Mouse (Mus musculus) left cerebral cortex, postnatal 4 days (tissue): ENCODE data around the gene Fscn3. TPM values are rescaled to one million over a fixed set of nuclear protein-coding genes. Genes with fewer than 3 reads are reported as not detected.
A peak's percentile ranks its signal among the peaks of the same experiment; 100 is the strongest.

Experiments
- DNase-seq: peaks from one replicate; pipeline ENCODE4 v3.0.0-alpha.2; 2022
- intact Hi-C: fragments of 180-260 bp; cut with DNase I; formaldehyde crosslinking; loops from one replicate; pipeline ENCODE4 v1.15.1; 2025
- total RNA-seq, 2 experiments: library from RNA; stranded (reverse); gene quantifications; 2 replicates each; pipeline ENCODE4 v1.2.3; 2021

Gene Fscn3
- under 1 TPM in 1 of 2 experiments, not detected in 1; 0.36 TPM for total RNA-seq

DNA sequence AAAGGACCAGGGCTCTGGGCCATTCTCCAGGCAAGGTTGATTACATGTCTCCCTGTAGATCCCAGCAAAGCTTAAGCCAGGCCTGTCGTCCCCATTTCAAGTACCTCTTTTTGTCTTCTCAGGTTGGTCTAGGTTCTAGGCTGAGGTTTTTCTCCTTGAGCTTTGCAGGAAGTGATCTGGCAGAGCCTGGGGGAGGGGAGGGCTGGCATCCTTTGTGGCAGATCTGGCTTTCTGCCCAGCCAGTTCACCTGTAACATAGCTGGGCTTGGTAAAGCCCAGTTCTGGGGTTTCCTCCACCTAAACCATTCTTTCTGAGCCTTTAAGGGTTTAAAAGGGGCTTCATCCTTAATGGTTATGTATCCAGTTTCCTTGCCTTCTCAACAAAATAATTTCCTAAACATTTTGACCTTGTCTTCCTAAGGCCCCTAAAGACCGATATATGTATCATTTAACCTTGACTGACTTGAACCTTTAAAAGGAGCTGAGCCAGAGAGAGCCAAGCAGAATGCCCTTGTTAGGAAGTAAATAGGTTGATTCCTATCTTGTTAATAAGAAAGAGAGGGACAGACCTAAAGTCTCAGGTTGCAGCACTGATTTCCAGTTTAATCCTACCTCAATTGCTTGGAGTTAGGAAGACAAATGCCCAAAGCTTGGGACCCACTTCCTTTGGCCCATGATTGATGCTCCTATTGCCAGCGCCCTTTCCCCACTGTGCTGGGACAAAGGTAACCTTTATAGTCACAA is at the start of gene Fscn3:
Gene Fscn3 (plus strand): TSS at position 694 of the 744 bp plus-strand sequence.
- intact Hi-C loops = no loop called here
- DNase-seq = no peak

DNA sequence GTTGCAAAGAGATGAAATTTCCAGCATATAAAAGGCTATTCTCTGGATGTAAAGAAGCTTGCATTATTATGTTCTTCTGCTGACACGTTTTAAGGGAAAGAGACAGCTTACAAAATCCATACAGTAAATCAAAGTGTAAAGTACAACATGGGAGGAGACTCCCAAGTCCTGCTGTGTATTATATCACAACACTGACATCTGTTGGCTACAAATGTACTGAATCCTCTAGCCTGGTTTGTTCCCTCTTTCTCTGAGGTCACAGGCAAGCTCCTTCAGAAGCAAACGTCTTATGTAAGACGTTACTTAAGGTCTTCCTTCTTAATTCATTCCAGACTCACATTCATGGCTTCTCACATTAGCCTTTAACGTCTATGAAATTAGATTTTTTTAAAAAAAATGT is 45.6 kb upstream of the Fscn3 start:
- intact Hi-C loops = no loop called here
- no peak for DNase-seq

DNA sequence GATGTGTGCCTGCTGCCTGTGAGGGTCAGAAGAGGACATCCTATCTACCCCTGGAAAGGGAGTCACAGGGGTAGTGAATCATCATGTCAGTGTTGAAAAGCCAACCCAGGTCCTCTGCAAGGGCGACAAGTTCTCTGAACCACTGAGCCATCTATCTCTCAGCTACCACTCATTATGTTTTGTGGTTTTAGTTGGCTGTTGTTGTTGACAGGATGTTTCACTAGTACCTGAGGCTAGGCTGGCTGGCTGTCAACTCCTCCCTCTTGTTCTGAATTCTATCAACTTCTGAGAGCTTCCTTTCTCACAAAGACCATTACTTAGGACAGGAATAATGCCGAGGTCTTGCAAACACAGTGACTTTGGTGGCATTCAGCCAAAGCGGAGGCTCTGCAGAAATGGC is 42.4 kb upstream of the Fscn3 start:
- intact Hi-C loops = no loop called here
- no peak for DNase-seq

- no peak for DNase-seq
- intact Hi-C loops = no loop called here
Measured at GRCm38 (mm10) chr6:28389038-28389437, 38.6 kb upstream of the Fscn3 start.

DNA sequence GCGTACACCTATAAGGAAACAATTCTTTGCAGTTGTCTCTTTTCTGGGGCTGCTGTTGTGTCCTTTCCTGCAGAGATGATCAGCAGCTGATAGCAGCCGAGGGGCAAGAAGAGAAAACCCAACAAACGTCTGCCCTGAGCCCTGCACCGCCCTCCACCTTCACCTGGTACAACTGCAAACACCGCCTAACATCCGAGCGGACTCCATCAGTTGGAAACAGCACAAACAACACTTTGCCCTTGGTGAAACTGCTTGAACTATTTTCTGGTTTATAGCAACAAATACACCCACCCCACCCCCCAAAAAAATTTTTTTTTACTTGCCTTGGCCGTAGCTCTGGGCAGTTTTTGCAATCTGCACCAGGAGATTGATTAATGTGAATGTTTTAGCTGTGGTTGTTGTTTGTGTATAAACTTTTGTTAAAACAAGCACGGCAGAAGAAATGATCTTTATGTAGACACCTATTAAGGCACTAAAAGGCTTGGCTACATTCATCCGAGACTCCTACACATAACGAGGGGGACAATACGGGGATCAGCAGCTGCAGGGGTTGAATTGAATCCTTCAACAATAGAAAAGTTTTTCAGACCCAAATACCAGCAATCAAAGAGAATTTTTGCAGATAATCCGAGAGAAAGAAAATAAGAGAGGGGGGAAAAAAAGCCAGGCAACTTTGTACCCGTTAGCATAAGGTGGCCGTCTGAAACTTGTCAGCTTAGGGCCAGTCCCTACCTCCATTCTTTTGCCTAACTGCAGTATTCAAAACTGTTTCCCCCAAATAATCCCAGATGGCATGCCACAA is 31.3 kb upstream of the Fscn3 start:
- intact Hi-C loops = loop anchor here (10.0 kb wide), 1 partner anchor 131 kb away; no protein-coding TSS in a partner anchor
- DNase-seq = no peak

GRCm38 (mm10) chr6:28396853-28397457 is 30.6 kb upstream of the Fscn3 start:
- intact Hi-C loops = loop anchor here (10.0 kb wide), 1 partner anchor 132 kb away; no protein-coding TSS in a partner anchor
- DNase-seq = no peak

DNA sequence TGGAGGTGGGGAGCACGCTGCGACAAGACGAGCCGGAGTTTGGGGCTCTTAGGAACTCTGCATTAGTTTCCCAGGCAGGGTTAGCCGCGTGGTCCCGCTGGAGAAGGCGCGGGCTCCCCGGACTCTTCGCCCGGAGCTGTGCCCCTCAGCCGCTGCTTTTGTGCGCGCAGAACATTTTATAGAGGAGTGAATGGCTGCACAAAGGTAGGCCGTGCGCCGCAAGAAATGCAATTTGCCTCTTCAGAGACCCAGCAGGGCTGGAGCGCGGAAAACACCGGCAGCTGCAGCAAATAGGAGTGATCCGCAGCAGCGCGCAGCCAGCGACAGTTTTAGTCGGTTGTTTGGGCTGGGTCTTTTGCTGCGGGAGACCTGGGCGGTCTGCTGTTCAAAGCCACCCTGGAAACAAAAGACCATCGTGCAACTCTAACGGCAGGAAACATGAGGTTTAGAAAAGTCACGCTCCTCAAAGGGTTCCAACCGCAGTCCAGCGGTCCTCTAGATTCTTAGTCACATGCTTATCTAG is 29.8 kb upstream of the Fscn3 start, which contains the start of gene Zfp800:
Gene Zfp800 (minus strand): TSS at position 325 of the 523 bp plus-strand sequence.
- peak; percentile 33 for DNase-seq
- intact Hi-C loops = loop anchor here (10.0 kb wide), 1 partner anchor 133 kb away; no protein-coding TSS in a partner anchor

DNA sequence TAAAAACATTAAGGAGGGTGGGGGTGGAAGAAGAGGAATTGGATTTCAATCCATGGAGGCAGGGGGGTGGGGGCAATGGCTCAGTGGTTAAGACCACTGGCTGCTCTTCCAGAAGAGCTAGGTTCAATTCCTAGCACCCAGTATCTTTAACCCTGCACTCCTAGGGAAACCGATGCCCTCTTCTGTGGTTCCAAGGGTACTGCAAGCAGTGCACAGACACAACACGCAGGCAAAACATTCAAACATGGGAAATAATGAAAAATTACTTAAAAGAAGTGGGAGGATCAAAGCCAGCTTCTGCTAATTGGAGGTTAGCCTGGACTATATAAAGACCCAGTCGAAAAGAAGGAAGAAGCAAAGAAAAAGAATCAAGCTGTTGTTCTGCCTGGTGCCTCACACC is 28.9 kb upstream of the Fscn3 start:
- intact Hi-C loops = loop anchor here (10.0 kb wide), 1 partner anchor 134 kb away; no protein-coding TSS in a partner anchor
- DNase-seq = no peak

GRCm38 (mm10) chr6:28399791-28400190 is 27.8 kb upstream of the Fscn3 start:
- intact Hi-C loops = loop anchor here (10.0 kb wide), 1 partner anchor 135 kb away; no protein-coding TSS in a partner anchor

GRCm38 (mm10) chr6:28410053-28410452 is 17.5 kb upstream of the Fscn3 start:
- intact Hi-C loops = no loop called here
- no peak for DNase-seq

More at GRCm38 (mm10) chr6:28399791-28400190, 27.8 kb upstream of the Fscn3 start:
- no peak for DNase-seq

- DNase-seq = no peak
- intact Hi-C loops = no loop called here
Measured at GRCm38 (mm10) chr6:28411236-28411635, 16.4 kb upstream of the Fscn3 start.

DNA sequence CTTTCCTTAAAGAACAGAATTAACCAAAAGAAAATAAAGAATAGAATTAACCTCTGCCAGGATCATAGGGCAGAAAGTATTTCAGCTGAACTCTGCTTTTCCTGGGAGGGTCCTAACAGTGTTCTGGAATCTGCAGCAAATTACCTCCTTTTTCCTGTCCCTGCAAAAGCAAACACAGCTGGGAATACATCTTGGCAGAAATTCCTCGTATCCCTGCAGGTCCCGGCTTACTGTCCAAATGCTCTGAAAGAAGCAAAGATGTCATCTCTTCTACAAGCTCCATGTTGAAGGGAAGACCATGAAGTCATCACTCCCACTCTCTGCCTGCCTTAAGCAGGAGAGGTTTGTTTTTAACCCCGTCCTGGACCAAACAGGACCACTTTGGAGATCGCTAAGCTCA is 10.6 kb upstream of the Fscn3 start:
- intact Hi-C loops = no loop called here
- no peak for DNase-seq

DNA sequence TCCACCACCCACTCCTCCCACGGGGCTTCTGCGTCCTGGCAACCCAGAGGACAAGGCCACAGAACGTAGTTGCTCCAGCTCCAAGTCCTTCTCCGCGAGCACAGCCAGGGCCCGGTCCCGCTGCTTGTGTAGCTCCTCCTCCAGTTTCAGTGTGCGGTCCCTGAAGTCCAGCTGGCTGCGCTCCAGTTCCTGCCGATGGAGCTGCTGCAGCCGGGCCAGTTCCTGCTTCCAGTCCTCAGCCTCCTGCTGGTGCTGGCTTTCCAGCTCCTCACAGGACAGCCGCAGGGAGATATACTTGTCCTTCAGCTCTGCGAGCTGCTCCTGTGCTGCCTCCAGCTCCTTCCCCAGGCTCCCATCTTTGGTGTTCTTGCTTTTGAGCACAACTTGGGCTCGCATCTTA is 9.1 kb upstream of the Fscn3 start:
- peak; percentile 89 for DNase-seq
- intact Hi-C loops = no loop called here

- intact Hi-C loops = no loop called here
- DNase-seq = no peak
Measured at GRCm38 (mm10) chr6:28419673-28420072, 7.9 kb upstream of the Fscn3 start.

- intact Hi-C loops = no loop called here
- no peak for DNase-seq
Measured at GRCm38 (mm10) chr6:28420361-28420760, 7.2 kb upstream of the Fscn3 start.

- intact Hi-C loops = no loop called here
- DNase-seq = no peak
Measured at GRCm38 (mm10) chr6:28420865-28421264, 6.7 kb upstream of the Fscn3 start.

GRCm38 (mm10) chr6:28421469-28422000 is 6.1 kb upstream of the Fscn3 start:
- intact Hi-C loops = no loop called here
- DNase-seq = peak; percentile 90

DNA sequence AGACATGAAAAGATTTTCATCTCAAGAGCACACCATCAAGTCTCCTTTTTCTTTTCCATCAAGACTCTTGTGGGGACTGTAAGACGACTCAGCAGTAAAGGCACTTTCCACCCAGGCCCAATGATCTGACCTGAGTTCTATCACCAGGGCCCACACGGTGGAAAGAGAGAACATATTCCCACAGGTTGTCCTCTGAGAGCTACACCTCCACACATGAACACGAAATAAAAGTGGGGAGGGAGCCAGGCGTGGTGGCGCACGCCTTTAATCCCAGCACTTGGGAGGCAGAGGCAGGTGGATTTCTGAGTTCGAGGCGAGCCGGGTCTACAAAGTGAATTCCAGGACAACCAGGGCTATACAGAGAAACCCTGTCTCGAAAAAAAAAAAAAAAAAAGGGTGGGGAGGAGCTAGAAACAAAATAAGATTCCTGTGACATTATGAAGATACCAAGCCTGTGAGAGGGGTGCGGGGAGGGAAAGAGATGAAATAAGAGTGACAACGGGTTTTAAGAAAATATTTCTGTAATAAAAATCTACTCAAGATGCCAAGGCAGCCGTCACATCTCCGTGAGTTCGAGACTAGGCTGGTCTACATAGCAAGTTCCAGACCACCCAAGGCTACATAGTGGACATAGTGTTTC is 4.8 kb upstream of the Fscn3 start:
- intact Hi-C loops = no loop called here

GRCm38 (mm10) chr6:28423313-28423712 is 4.3 kb upstream of the Fscn3 start, which contains the start of gene Arf5:
TSS of gene Arf5 (plus strand) at chr6:28423560.
- DNase-seq = peak; percentile 97
- intact Hi-C loops = no loop called here

More for the DNA sequence above, 4.8 kb upstream of the Fscn3 start:
- DNase-seq = no peak
